Mouse (Mus musculus): ENCODE data around the gene Cyp4f15. TPM values are rescaled to one million over a fixed set of nuclear protein-coding genes. Genes with fewer than 3 reads are reported as not detected.
A peak's percentile ranks its signal among the peaks of the same experiment; 100 is the strongest.

Cyp4f15 gene
- total and polyA plus RNA-seq, 3 experiments, result not detected

- no peaks in the 10 kb centered on the region for H3K4me1 ChIP-seq (ENCODE audit: control insufficient read depth in 1 of 2, insufficient read depth in 2 of 2, low read length in 2 of 2)
- H3K27ac ChIP-seq (ENCODE audit: control insufficient read depth, low read depth, low read length), result no peak overlapping the region
- no peaks in the 10 kb centered on the region for H3K9me3 ChIP-seq (replicated peaks; ENCODE audit: insufficient read depth, low read length)
- H3K4me3 ChIP-seq (ENCODE audit: control insufficient read depth in 1 of 2, insufficient read depth in 1 of 2, low read depth in 2 of 2, low read length in 2 of 2), result no peak overlapping the region
- DNase-seq (ENCODE audit: low read depth, low spot score), result no peak
- H3K79me2 ChIP-seq (ENCODE audit: control insufficient read depth, insufficient read depth, low read length, poor library complexity), result no peaks in the 10 kb centered on the region
- no peaks in the 10 kb centered on the region for H3K36me3 ChIP-seq (ENCODE audit: control insufficient read depth in 1 of 2, insufficient read depth in 2 of 2, low read length in 2 of 2)
- H3K27me3 ChIP-seq (ENCODE audit: control insufficient read depth in 1 of 2, insufficient read depth in 2 of 2, low read length in 2 of 2), result no peaks in the 10 kb centered on the region; a peak in 1 of 4 replicates
- TF ChIP-seq MEF2A (IDR thresholded peaks at IDR 0.05; ENCODE audit: extremely low read depth, insufficient replicate concordance, low read depth, low read length, poor library complexity, severe bottlenecking) (no peak), NELFE (IDR thresholded peaks at IDR 0.05; ENCODE audit: low read depth, low read length) (no peak), MAFK (IDR thresholded peaks at IDR 0.05; ENCODE audit: borderline replicate concordance, low read depth, low read length) (no peak)
- no peak overlapping the region for H3K9ac ChIP-seq (ENCODE audit: control insufficient read depth, low read depth, low read length, poor library complexity, severe bottlenecking)
Observed at GRCm38 (mm10) chr17:32658246-32658645, 27.2 kb upstream of the Cyp4f15 start.

GRCm38 (mm10) chr17:32658712-32659111, 26.7 kb upstream of the Cyp4f15 start, which contains the start of gene Cyp4f40:
Gene Cyp4f40 (plus strand): TSS chr17:32658900.
- Histone ChIP-seq H3K27ac (ENCODE audit: control insufficient read depth, low read depth, low read length) (no peak within 1 kb of the TSS), H3K9ac (ENCODE audit: control insufficient read depth, low read depth, low read length, poor library complexity, severe bottlenecking) (no peak within 1 kb of the TSS), H3K79me2 (ENCODE audit: control insufficient read depth, insufficient read depth, low read length, poor library complexity) (no peaks in the 10 kb centered on the region), H3K4me3 (ENCODE audit: control insufficient read depth in 1 of 2, insufficient read depth in 1 of 2, low read depth in 2 of 2, low read length in 2 of 2) (no peak within 1 kb of the TSS), H3K4me1 (ENCODE audit: control insufficient read depth in 1 of 2, insufficient read depth in 2 of 2, low read length in 2 of 2) (no peaks in the 10 kb centered on the region), H3K36me3 (ENCODE audit: control insufficient read depth in 1 of 2, insufficient read depth in 2 of 2, low read length in 2 of 2) (no peaks in the 10 kb centered on the region), H3K9me3 (replicated peaks; ENCODE audit: insufficient read depth, low read length) (no peaks in the 10 kb centered on the region), H3K27me3 (ENCODE audit: control insufficient read depth in 1 of 2, insufficient read depth in 2 of 2, low read length in 2 of 2) (no peaks in the 10 kb centered on the region; a peak in 1 of 4 replicates)
- TF ChIP-seq ZKSCAN1 (IDR thresholded peaks at IDR 0.05; ENCODE audit: low read depth, low read length) (no peak), ETS1 (IDR thresholded peaks at IDR 0.05; ENCODE audit: low read depth, low read length) (no peak), EP300 (IDR thresholded peaks at IDR 0.05; ENCODE audit: low read depth in 1 of 2, low read length in 2 of 2) (no peak), SIN3A (IDR thresholded peaks at IDR 0.05; ENCODE audit: low read length) (no peak), CHD2 (IDR thresholded peaks at IDR 0.05; ENCODE audit: low read length) (no peak), POLR2AphosphoS5 (IDR thresholded peaks at IDR 0.05; ENCODE audit: borderline replicate concordance, low read depth, low read length) (no peak), ZMIZ1 (IDR thresholded peaks at IDR 0.05; ENCODE audit: low read depth, low read length) (no peak)
- DNase-seq (ENCODE audit: low read depth, low spot score), result no peak

- no peaks in the 10 kb centered on the region for H3K4me1 ChIP-seq (ENCODE audit: control insufficient read depth in 1 of 2, insufficient read depth in 2 of 2, low read length in 2 of 2)
- H3K4me3 ChIP-seq (ENCODE audit: control insufficient read depth in 1 of 2, insufficient read depth in 1 of 2, low read depth in 2 of 2, low read length in 2 of 2), result no peak overlapping the region
- no peak overlapping the region for H3K9ac ChIP-seq (ENCODE audit: control insufficient read depth, low read depth, low read length, poor library complexity, severe bottlenecking)
- no peaks in the 10 kb centered on the region for H3K79me2 ChIP-seq (ENCODE audit: control insufficient read depth, insufficient read depth, low read length, poor library complexity)
- DNase-seq (ENCODE audit: low read depth, low spot score), result peak; percentile 7
- no peak overlapping the region for H3K27ac ChIP-seq (ENCODE audit: control insufficient read depth, low read depth, low read length)
- no peaks in the 10 kb centered on the region for H3K9me3 ChIP-seq (replicated peaks; ENCODE audit: insufficient read depth, low read length)
- no peaks in the 10 kb centered on the region for H3K36me3 ChIP-seq (ENCODE audit: control insufficient read depth in 1 of 2, insufficient read depth in 2 of 2, low read length in 2 of 2)
- TF ChIP-seq CHD2 (IDR thresholded peaks at IDR 0.05; ENCODE audit: low read length) (no peak), BHLHE40 (IDR thresholded peaks at IDR 0.05; ENCODE audit: borderline replicate concordance, low read depth, low read length) (no peak), POLR2AphosphoS2 (IDR thresholded peaks at IDR 0.05; ENCODE audit: low read length) (no peak), CHD1 (IDR thresholded peaks at IDR 0.05; ENCODE audit: low read depth, low read length) (no peak), UBTF (IDR thresholded peaks at IDR 0.05; ENCODE audit: borderline replicate concordance, insufficient read depth, low read depth, low read length) (no peak), KAT2A (conservative IDR thresholded peaks at IDR 0.05; ENCODE audit: low read depth, low read length) (no peak), MEF2A (IDR thresholded peaks at IDR 0.05; ENCODE audit: extremely low read depth, insufficient replicate concordance, low read depth, low read length, poor library complexity, severe bottlenecking) (no peak), TAL1 (IDR thresholded peaks at IDR 0.05; ENCODE audit: low read length) (no peak), MAFK (IDR thresholded peaks at IDR 0.05; ENCODE audit: borderline replicate concordance, low read depth, low read length) (no peak), EP300 (IDR thresholded peaks at IDR 0.05; ENCODE audit: low read depth in 1 of 2, low read length in 2 of 2) (no peak), MYC (IDR thresholded peaks at IDR 0.05; ENCODE audit: low read depth, low read length) (no peak), JUND (IDR thresholded peaks at IDR 0.05; ENCODE audit: low read depth, low read length) (no peak), NRF1 (IDR thresholded peaks at IDR 0.05; ENCODE audit: insufficient read depth, low read depth, low read length, poor library complexity, severe bottlenecking) (no peak), SMC3 (IDR thresholded peaks at IDR 0.05; ENCODE audit: low read depth, low read length) (no peak), MAZ (IDR thresholded peaks at IDR 0.05; ENCODE audit: low read depth, low read length) (no peak)
- H3K27me3 ChIP-seq (ENCODE audit: control insufficient read depth in 1 of 2, insufficient read depth in 2 of 2, low read length in 2 of 2), result peaks cover 0 to 3% of the 10 kb centered on the region in 2 experiments; a peak in 1 of 4 replicates
Observed at GRCm38 (mm10) chr17:32673976-32674375, 11.5 kb upstream of the Cyp4f15 start.
